Mouse (Mus musculus) limb, embryonic 11.5 days (tissue): ENCODE measurements at regions not wholly inside any gene's neighbourhood (a gene's known extent, or its start where the extent isn't known, plus 50 kb on each side); places are given as distances from the start of the nearest gene placed in this dataset.

Experiments used
- ATAC-seq: fragments of 200-750 bp; cut with Nextera tagmentation; 2 replicates; pipeline ENCODE4 v1.8.0; 2017; ENCODE audit warnings: low read depth; ENCODE audit not compliant: insufficient number of reproducible peaks, low FRiP score, low TSS enrichment
- DNase-seq: peaks from one replicate; pipeline ENCODE4 v3.0.0-alpha.2; 2015; ENCODE audit warnings: low spot score
- H3K27ac ChIP-seq: fragments of 300-500 bp; sonication (generic); replicated peaks from 2 replicates; pipeline ENCODE4 v1.5.1; 2014; ENCODE audit warnings: low read depth, mild to moderate bottlenecking, low read length
- H3K27me3 ChIP-seq: fragments of 300-500 bp; sonication (generic); 2 replicates; pipeline ENCODE4 v1.6.1; 2014; ENCODE audit warnings: mild to moderate bottlenecking, low read length, mixed read lengths; ENCODE audit not compliant: control insufficient read depth, insufficient read depth
- H3K36me3 ChIP-seq: fragments of 300-500 bp; sonication (generic); 2 replicates; pipeline ENCODE4 v1.6.1; 2014; ENCODE audit warnings: mild to moderate bottlenecking, low read length, moderate library complexity, mixed read lengths; ENCODE audit not compliant: control insufficient read depth, insufficient read depth
- H3K4me1 ChIP-seq: fragments of 300-500 bp; sonication (generic); 2 replicates; pipeline ENCODE4 v1.6.1; 2014; ENCODE audit warnings: low read length, mixed read lengths; ENCODE audit not compliant: control insufficient read depth, insufficient read depth
- H3K4me2 ChIP-seq: fragments of 300-500 bp; sonication (generic); 2 replicates; pipeline ENCODE4 v1.6.1; 2014; ENCODE audit warnings: low read depth, mild to moderate bottlenecking, moderate library complexity; ENCODE audit not compliant: severe bottlenecking
- H3K4me3 ChIP-seq: fragments of 300-500 bp; sonication (generic); 2 replicates; pipeline ENCODE4 v1.5.1; 2014; ENCODE audit warnings: low read depth, low read length
- H3K9ac ChIP-seq: fragments of 300-500 bp; sonication (generic); 2 replicates; pipeline ENCODE4 v1.6.1; 2014; ENCODE audit warnings: mild to moderate bottlenecking, low read length
- H3K9me3 ChIP-seq: fragments of 300-500 bp; sonication (generic); 2 replicates; pipeline ENCODE4 v1.6.1; 2016; ENCODE audit warnings: low read length; ENCODE audit not compliant: control insufficient read depth
- WGBS: fragments of 180-500 bp; shearing (Covaris S2); extraction: QIAGEN DNeasy Blood & Tissue Kit; methylation state at CpG from one replicate; pipeline ENCODE4 v1.1.7; 2014; 5-methylcytosine and 5-hydroxymethylcytosine counted together

DNA sequence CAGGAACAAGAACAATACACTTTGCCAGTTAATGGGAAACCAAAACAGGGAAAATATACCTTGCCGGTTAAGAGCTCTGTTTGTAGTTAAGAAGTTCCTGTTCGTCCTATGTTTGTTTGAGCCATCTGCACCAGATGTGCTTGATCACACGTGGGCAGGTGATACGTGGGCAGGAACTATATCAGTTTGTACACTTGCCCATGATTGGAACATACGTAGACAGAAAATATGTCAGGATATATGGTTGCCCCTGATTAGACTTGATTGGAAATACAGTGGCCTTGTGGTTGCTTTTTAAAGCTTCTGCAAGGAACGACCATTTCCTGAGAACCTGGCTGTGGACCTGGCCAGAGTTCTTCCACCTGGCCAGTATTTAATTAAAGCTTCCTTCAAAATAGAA, 72.8 kb upstream of the Cpeb2 start:
- Histone ChIP-seq H3K9me3 (no peaks in the 10 kb centered on the region), H3K4me2 (no peak overlapping the region), H3K36me3 (no peaks in the 10 kb centered on the region), H3K27ac (no peak overlapping the region), H3K4me1 (no peaks in the 10 kb centered on the region), H3K27me3 (no peaks in the 10 kb centered on the region), H3K9ac (no peak overlapping the region), H3K4me3 (no peak overlapping the region)
- DNase-seq, result no peak
- WGBS, result 76% methylated on average over 6 of the region's 6 CpGs
- ATAC-seq, result no peak

DNA sequence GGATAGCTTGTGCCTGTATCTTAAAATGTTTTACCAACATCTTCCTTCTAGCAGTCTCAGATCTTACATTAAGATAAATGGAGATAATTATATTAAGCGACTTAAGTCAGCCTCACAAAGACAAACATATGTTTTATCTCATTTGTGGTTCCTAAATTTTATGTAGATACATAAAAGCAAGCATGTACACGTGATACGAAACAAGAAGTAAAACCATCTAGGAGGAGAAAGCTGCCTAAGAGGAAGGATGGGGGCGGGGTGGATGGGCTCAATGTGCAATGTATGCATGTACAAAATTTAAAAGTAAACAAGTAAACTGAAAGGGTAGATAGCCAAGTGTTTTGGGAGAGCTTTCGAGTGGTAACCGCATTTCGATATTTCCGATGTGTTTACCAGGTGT, 51.5 kb upstream of the Cpeb2 start:
- DNase-seq (no peak), ATAC-seq (no peak)
- Histone ChIP-seq H3K36me3 (no peaks in the 10 kb centered on the region), H3K9ac (no peak overlapping the region), H3K27me3 (no peaks in the 10 kb centered on the region), H3K9me3 (no peaks in the 10 kb centered on the region), H3K27ac (no peak overlapping the region), H3K4me2 (no peak overlapping the region), H3K4me1 (no peaks in the 10 kb centered on the region), H3K4me3 (no peak overlapping the region)
- 81% methylated on average over 8 of the region's 8 CpGs for WGBS
